Mouse (Mus musculus) kidney, embryonic 15.5 days (tissue): ENCODE measurements around the gene Carm1. TPM values are rescaled to one million over a fixed set of nuclear protein-coding genes. Genes with fewer than 3 reads are reported as not detected.
A peak's percentile ranks its signal among the peaks of the same experiment; 100 is the strongest.
"Not testable (repeated sequence)": the region's sequence is repeated elsewhere in the genome, so short reads cannot be mapped to it uniquely, and the experiment has no call there.

Experiments
- ATAC-seq: fragments of 200-750 bp; cut with Nextera tagmentation; replicated peaks from 2 replicates; pipeline ENCODE4 v1.8.0; 2017; ENCODE audit warnings: moderate TSS enrichment; ENCODE audit not compliant: low FRiP score
- H3K27ac ChIP-seq: fragments of 300-500 bp; sonication (generic); 2 replicates; pipeline ENCODE4 v1.5.1; 2015; ENCODE audit warnings: mild to moderate bottlenecking, inconsistent platforms
- H3K27me3 ChIP-seq: fragments of 300-500 bp; sonication (generic); 2 replicates; pipeline ENCODE4 v1.6.1; 2015; ENCODE audit warnings: inconsistent platforms
- H3K36me3 ChIP-seq: fragments of 300-500 bp; sonication (generic); 2 replicates; pipeline ENCODE4 v1.6.1; 2015; ENCODE audit warnings: inconsistent platforms
- H3K4me1 ChIP-seq: fragments of 300-500 bp; sonication (generic); 2 replicates; pipeline ENCODE4 v1.6.1; 2015; ENCODE audit warnings: inconsistent platforms
- H3K4me2 ChIP-seq: fragments of 300-500 bp; sonication (generic); 2 replicates; pipeline ENCODE4 v1.6.1; 2015; ENCODE audit warnings: moderate library complexity, mild to moderate bottlenecking, inconsistent platforms
- H3K4me3 ChIP-seq: fragments of 300-500 bp; sonication (generic); replicated peaks from 2 replicates; pipeline ENCODE4 v1.5.1; 2015; ENCODE audit warnings: mild to moderate bottlenecking, inconsistent platforms
- H3K9ac ChIP-seq: fragments of 300-500 bp; sonication (generic); 2 replicates; pipeline ENCODE4 v1.6.1; 2015; ENCODE audit warnings: mild to moderate bottlenecking, inconsistent platforms
- H3K9me3 ChIP-seq: fragments of 300-500 bp; sonication (generic); replicated peaks from 2 replicates; pipeline ENCODE4 v1.6.1; 2016; ENCODE audit warnings: inconsistent platforms
- WGBS: fragments of 180-500 bp; shearing (Covaris S2); methylation state at CpG from one replicate; pipeline ENCODE4 v1.1.7; 2015; ENCODE audit warnings: mixed read lengths; 5-methylcytosine and 5-hydroxymethylcytosine counted together
- polyA plus RNA-seq: library from polyadenylated mRNA; unstranded; fragments of >200 nt; fragmentation: Nextera tagmentation; extraction: Ambion mirVana; gene quantifications from 2 replicates; pipeline ENCODE4 v1.2.1, GENCODE M21; 2015

Carm1 gene
- polyA plus RNA-seq, 1 experiment from 2014 or later = 50.2 TPM

GRCm38 (mm10) chr9:21513466-21513865 lies 33.2 kb upstream of the Carm1 start:
- 96% methylated on average over 4 of the region's 4 CpGs for WGBS
- Histone ChIP-seq H3K27me3 (no peaks in the 10 kb centered on the region), H3K4me3 (no peak overlapping the region), H3K4me2 (no peak overlapping the region), H3K27ac (no peak overlapping the region), H3K9me3 (no peaks in the 10 kb centered on the region), H3K36me3 (peaks cover 8% of the 10 kb centered on the region), H3K9ac (no peak overlapping the region), H3K4me1 (peaks cover 20% of the 10 kb centered on the region)
- ATAC-seq = no peak

GRCm38 (mm10) chr9:21517947-21518495 lies 28.7 kb upstream of the Carm1 start:
- WGBS = 62% methylated on average over 6 of the region's 6 CpGs

GRCm38 (mm10) chr9:21518690-21519089 lies 28.0 kb upstream of the Carm1 start:
- not testable (repeated sequence) for H3K9ac ChIP-seq, H3K4me3 ChIP-seq, H3K4me2 ChIP-seq, H3K4me1 ChIP-seq, H3K36me3 ChIP-seq, H3K27ac ChIP-seq, H3K9me3 ChIP-seq, H3K27me3 ChIP-seq, ATAC-seq
- 87% methylated on average over 6 of the region's 6 CpGs for WGBS

More at GRCm38 (mm10) chr9:21517947-21518495, 28.7 kb upstream of the Carm1 start:
- Histone ChIP-seq H3K4me1 (no peaks in the 10 kb centered on the region), H3K27ac (no peak overlapping the region), H3K9me3 (no peaks in the 10 kb centered on the region), H3K4me2 (no peak overlapping the region), H3K4me3 (no peak overlapping the region), H3K36me3 (no peaks in the 10 kb centered on the region), H3K27me3 (no peaks in the 10 kb centered on the region), H3K9ac (no peak overlapping the region)
- no peak for ATAC-seq

GRCm38 (mm10) chr9:21525142-21525936 lies 21.4 kb upstream of the Carm1 start:
- Histone ChIP-seq H3K4me3 (no peak overlapping the region), H3K36me3 (no peaks in the 10 kb centered on the region), H3K4me2 (no peak overlapping the region), H3K27me3 (no peaks in the 10 kb centered on the region), H3K27ac (0 out of 2 replicates have a peak overlapping the region, but pooled peaks have one; percentile 27), H3K9ac (0 out of 2 replicates have a peak overlapping the region, but pooled peaks have one; percentile 17), H3K9me3 (no peaks in the 10 kb centered on the region), H3K4me1 (0 out of 2 replicates have a peak, but pooled peaks cover 6% of the 10 kb centered on the region)
- WGBS = 77% methylated on average over 7 of the region's 7 CpGs
- no peak for ATAC-seq

GRCm38 (mm10) chr9:21525937-21526633 lies 20.6 kb upstream of the Carm1 start, which contains the start of gene AB124611:
Gene AB124611, plus strand, starts transcription at chr9:21526176.
- Histone ChIP-seq H3K4me3 (no peak within 1 kb of the TSS), H3K9me3 (no peaks in the 10 kb centered on the region), H3K9ac (0 out of 2 replicates have a peak within 1 kb of the TSS, but pooled peaks have one; percentile 17), H3K27ac (0 out of 2 replicates have a peak within 1 kb of the TSS, but pooled peaks have one; percentile 27), H3K4me2 (no peak within 1 kb of the TSS), H3K4me1 (0 out of 2 replicates have a peak, but pooled peaks cover 6% of the 10 kb centered on the region), H3K36me3 (no peaks in the 10 kb centered on the region), H3K27me3 (no peaks in the 10 kb centered on the region)
- ATAC-seq = no peak
- WGBS = 65% methylated on average over 14 of the region's 14 CpGs

GRCm38 (mm10) chr9:21526634-21526944 lies 20.1 kb upstream of the Carm1 start:
- Histone ChIP-seq H3K36me3 (no peaks in the 10 kb centered on the region), H3K4me2 (no peak overlapping the region)

GRCm38 (mm10) chr9:21527100-21527801 lies 19.4 kb upstream of the Carm1 start:
- Histone ChIP-seq H3K9ac (no peak overlapping the region), H3K4me3 (no peak overlapping the region), H3K36me3 (no peaks in the 10 kb centered on the region), H3K27me3 (no peaks in the 10 kb centered on the region), H3K27ac (no peak overlapping the region), H3K4me1 (0 out of 2 replicates have a peak, but pooled peaks cover 6% of the 10 kb centered on the region), H3K9me3 (no peaks in the 10 kb centered on the region), H3K4me2 (no peak overlapping the region)
- 94% methylated on average over 2 of the region's 2 CpGs for WGBS
- ATAC-seq = no peak

More at GRCm38 (mm10) chr9:21526634-21526944, 20.1 kb upstream of the Carm1 start:
- ATAC-seq = no peak
- WGBS = 79% methylated on average over 3 of the region's 3 CpGs
- Histone ChIP-seq H3K27me3 (no peaks in the 10 kb centered on the region), H3K9ac (no peak overlapping the region), H3K27ac (no peak overlapping the region), H3K9me3 (no peaks in the 10 kb centered on the region), H3K4me1 (0 out of 2 replicates have a peak, but pooled peaks cover 6% of the 10 kb centered on the region), H3K4me3 (no peak overlapping the region)

GRCm38 (mm10) chr9:21527917-21528324 lies 18.8 kb upstream of the Carm1 start:
- Histone ChIP-seq H3K4me1 (0 out of 2 replicates have a peak, but pooled peaks cover 6% of the 10 kb centered on the region), H3K27ac (no peak overlapping the region), H3K9ac (no peak overlapping the region), H3K36me3 (no peaks in the 10 kb centered on the region), H3K4me3 (no peak overlapping the region), H3K27me3 (no peaks in the 10 kb centered on the region), H3K4me2 (no peak overlapping the region), H3K9me3 (no peaks in the 10 kb centered on the region)
- ATAC-seq = no peak
- WGBS = 59% methylated on average over 1 of the region's 1 CpGs

- 90% methylated on average over 14 of the region's 14 CpGs for WGBS
- ATAC-seq = no peak
- Histone ChIP-seq H3K9me3 (no peaks in the 10 kb centered on the region), H3K27ac (no peak overlapping the region), H3K27me3 (no peaks in the 10 kb centered on the region), H3K4me2 (no peak overlapping the region), H3K4me3 (no peak overlapping the region), H3K9ac (no peak overlapping the region), H3K36me3 (no peaks in the 10 kb centered on the region), H3K4me1 (peaks cover 6% of the 10 kb centered on the region; the same call in 1 of the 2 replicates)
These were observed 10.2 kb upstream of the Carm1 start for GRCm38 (mm10) chr9:21536501-21536900.

- no peak overlapping the region for H3K4me2 ChIP-seq
- H3K4me1 ChIP-seq = peaks cover 6% of the 10 kb centered on the region; the same call in 1 of the 2 replicates
- no peak overlapping the region for H3K4me3 ChIP-seq
- H3K27me3 ChIP-seq = no peaks in the 10 kb centered on the region
- H3K9me3 ChIP-seq = no peaks in the 10 kb centered on the region
- ATAC-seq = no peak
- WGBS = 63% methylated on average over 4 of the region's 4 CpGs
- no peaks in the 10 kb centered on the region for H3K36me3 ChIP-seq
- no peak overlapping the region for H3K9ac ChIP-seq
- H3K27ac ChIP-seq = no peak overlapping the region
These were observed 9.7 kb upstream of the Carm1 start for GRCm38 (mm10) chr9:21537009-21537408.

- no peaks in the 10 kb centered on the region for H3K27me3 ChIP-seq
- no peak for ATAC-seq
- H3K4me3 ChIP-seq = no peak overlapping the region
- WGBS = 84% methylated on average over 7 of the region's 7 CpGs
- peaks cover 17% of the 10 kb centered on the region for H3K4me1 ChIP-seq
- no peaks in the 10 kb centered on the region for H3K36me3 ChIP-seq
- no peak overlapping the region for H3K9ac ChIP-seq
- no peaks in the 10 kb centered on the region for H3K9me3 ChIP-seq
- no peak overlapping the region for H3K4me2 ChIP-seq
- no peak overlapping the region for H3K27ac ChIP-seq
These were observed 6.5 kb upstream of the Carm1 start for GRCm38 (mm10) chr9:21539981-21540753.
